Mouse (Mus musculus): ENCODE results near the gene Tbcd. TPM values are rescaled to one million over a fixed set of nuclear protein-coding genes. Genes with fewer than 3 reads are reported as not detected.

Tbcd gene
- polyA plus RNA-seq, 1 experiment = 111 TPM

DNA sequence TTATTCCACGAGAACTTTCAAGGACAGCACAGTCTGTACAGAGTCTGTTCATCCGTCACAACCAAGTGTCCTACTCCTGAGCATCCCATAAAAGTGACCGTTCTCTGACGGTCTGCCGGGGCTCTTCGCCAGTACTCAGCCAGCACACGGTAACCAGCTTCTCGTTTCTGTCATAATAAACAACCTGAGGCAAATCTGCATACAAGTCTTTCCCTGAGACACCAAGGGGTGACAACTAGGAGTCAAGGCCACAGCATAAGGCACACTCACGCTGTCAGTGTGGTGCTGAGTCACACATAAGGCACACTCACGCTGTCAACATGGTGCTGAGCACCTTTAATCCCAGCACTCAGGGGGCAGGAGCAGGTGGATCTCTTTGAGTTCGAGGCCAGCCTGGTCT, 198.9 kb downstream of the Tbcd start:
- no peaks in the 10 kb centered on the region for H3K27me3 ChIP-seq (ENCODE audit: control insufficient read depth, insufficient read depth, insufficient read length)
- no peak for TF ChIP-seq USF1 (IDR thresholded peaks at IDR 0.05; ENCODE audit: low read depth)
- TF ChIP-seq MYOG (IDR thresholded peaks at IDR 0.05; ENCODE audit: control insufficient read depth in 1 of 3, insufficient read depth in 1 of 3, insufficient read length in 2 of 3, low read depth in 2 of 3) = no peak
- TF ChIP-seq MAX (IDR thresholded peaks at IDR 0.05; ENCODE audit: low read depth) = no peak
- no peak for TF ChIP-seq CEBPB (IDR thresholded peaks at IDR 0.05; ENCODE audit: insufficient read depth, poor library complexity, severe bottlenecking)
- no peak for TF ChIP-seq SRF (IDR thresholded peaks at IDR 0.05; ENCODE audit: control insufficient read depth, insufficient read length, low read depth)
- TF ChIP-seq POLR2A (IDR thresholded peaks at IDR 0.05; ENCODE audit: insufficient read length, low read depth) = no peak
- TF ChIP-seq MYOD1 (IDR thresholded peaks at IDR 0.05; ENCODE audit: control insufficient read depth in 1 of 3, insufficient read length in 2 of 3, low read depth in 2 of 3) = no peak
- TF ChIP-seq E2F4 (IDR thresholded peaks at IDR 0.05; ENCODE audit: insufficient read depth) = no peak
- TF ChIP-seq TCF3 (IDR thresholded peaks at IDR 0.05; ENCODE audit: insufficient read length, low read depth) = no peak
- TF ChIP-seq POLR2AphosphoS2 (IDR thresholded peaks at IDR 0.05; ENCODE audit: insufficient read length, low read depth) = no peak
- no peaks in the 10 kb centered on the region for H3K36me3 ChIP-seq (ENCODE audit: control insufficient read depth, insufficient read depth)
- H3K4me2 ChIP-seq (ENCODE audit: low read depth) = no peak overlapping the region
- no peak overlapping the region for H3ac ChIP-seq (ENCODE audit: control insufficient read depth, insufficient read length)
- no peaks in the 10 kb centered on the region for H3K79me2 ChIP-seq (ENCODE audit: control insufficient read depth, insufficient read depth)
- no peak overlapping the region for H3K4me3 ChIP-seq

DNA sequence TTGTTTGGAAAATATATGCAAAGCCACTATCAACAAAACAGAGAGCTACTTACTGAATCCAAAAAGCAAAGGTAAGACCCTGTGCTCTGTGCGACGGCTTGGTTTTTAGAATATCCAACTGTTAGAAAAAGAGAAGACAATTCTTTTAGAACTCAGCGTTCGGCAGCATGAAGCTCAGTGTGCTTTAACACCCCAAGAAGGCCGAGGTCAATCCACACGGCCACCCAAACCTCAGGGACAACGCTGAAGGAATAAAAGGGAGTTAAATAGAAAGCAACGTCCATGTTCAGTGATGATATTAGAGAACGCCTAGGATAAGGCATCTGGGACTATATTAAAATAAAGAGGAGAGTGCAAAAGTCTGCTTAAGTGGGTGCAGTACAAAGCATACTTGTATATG, 199.8 kb downstream of the Tbcd start:
- H3K36me3 ChIP-seq (ENCODE audit: control insufficient read depth, insufficient read depth) = no peaks in the 10 kb centered on the region
- H3K4me2 ChIP-seq (ENCODE audit: low read depth) = peak overlapping the region; percentile 70
- H3ac ChIP-seq (ENCODE audit: control insufficient read depth, insufficient read length) = no peak overlapping the region
- no peaks in the 10 kb centered on the region for H3K79me2 ChIP-seq (ENCODE audit: control insufficient read depth, insufficient read depth)
- no peaks in the 10 kb centered on the region for H3K27me3 ChIP-seq (ENCODE audit: control insufficient read depth, insufficient read depth, insufficient read length)
- no peak overlapping the region for H3K4me3 ChIP-seq
- TF ChIP-seq CEBPB (IDR thresholded peaks at IDR 0.05; ENCODE audit: insufficient read depth, poor library complexity, severe bottlenecking) (no peak), POLR2AphosphoS2 (IDR thresholded peaks at IDR 0.05; ENCODE audit: insufficient read length, low read depth) (no peak), MAX (IDR thresholded peaks at IDR 0.05; ENCODE audit: low read depth) (no peak), USF1 (IDR thresholded peaks at IDR 0.05; ENCODE audit: low read depth) (no peak), SRF (IDR thresholded peaks at IDR 0.05; ENCODE audit: control insufficient read depth, insufficient read length, low read depth) (no peak), TCF3 (IDR thresholded peaks at IDR 0.05; ENCODE audit: insufficient read length, low read depth) (no peak), REST (IDR thresholded peaks at IDR 0.05; ENCODE audit: insufficient read depth, insufficient read length) (no peak), MYOD1 (IDR thresholded peaks at IDR 0.05; ENCODE audit: control insufficient read depth in 1 of 3, insufficient read length in 2 of 3, low read depth in 2 of 3) (no peak), POLR2A (IDR thresholded peaks at IDR 0.05; ENCODE audit: insufficient read length, low read depth) (no peak), MYOG (IDR thresholded peaks at IDR 0.05; ENCODE audit: control insufficient read depth in 1 of 3, insufficient read depth in 1 of 3, insufficient read length in 2 of 3, low read depth in 2 of 3) (no peak), E2F4 (IDR thresholded peaks at IDR 0.05; ENCODE audit: insufficient read depth) (no peak), TCF12 (IDR thresholded peaks at IDR 0.05; ENCODE audit: insufficient read depth, poor library complexity, severe bottlenecking) (no peak)

DNA sequence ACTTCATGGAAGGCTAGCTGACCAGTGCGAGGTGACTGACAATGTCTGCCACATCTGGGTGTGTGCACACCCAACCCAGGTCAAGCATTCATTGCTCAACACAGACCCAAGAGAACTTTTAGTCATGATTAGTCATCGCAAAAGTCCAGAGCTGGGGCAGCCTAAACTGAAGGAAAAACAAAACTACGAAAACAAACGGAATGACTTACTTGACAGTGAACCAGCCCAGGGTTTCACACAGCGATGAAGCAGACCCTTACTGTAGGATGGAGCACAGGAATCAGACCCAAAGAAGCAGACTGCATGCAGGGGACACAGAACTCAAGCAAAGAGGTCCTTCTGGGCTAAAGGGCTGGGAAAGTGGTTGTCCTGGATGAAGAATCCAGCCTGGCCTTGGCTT, 200.2 kb downstream of the Tbcd start:
- H3K27me3 ChIP-seq (ENCODE audit: control insufficient read depth, insufficient read depth, insufficient read length) = no peaks in the 10 kb centered on the region
- peak overlapping the region; percentile 70 for H3K4me2 ChIP-seq (ENCODE audit: low read depth)
- H3K79me2 ChIP-seq (ENCODE audit: control insufficient read depth, insufficient read depth) = no peaks in the 10 kb centered on the region
- peak; percentile 97 for TF ChIP-seq CEBPB (IDR thresholded peaks at IDR 0.05; ENCODE audit: insufficient read depth, poor library complexity, severe bottlenecking)
- TF ChIP-seq POLR2A (IDR thresholded peaks at IDR 0.05; ENCODE audit: insufficient read length, low read depth) = no peak
- TF ChIP-seq POLR2AphosphoS2 (IDR thresholded peaks at IDR 0.05; ENCODE audit: insufficient read length, low read depth) = no peak
- no peak overlapping the region for H3ac ChIP-seq (ENCODE audit: control insufficient read depth, insufficient read length)
- no peak overlapping the region for H3K4me3 ChIP-seq
- H3K36me3 ChIP-seq (ENCODE audit: control insufficient read depth, insufficient read depth) = no peaks in the 10 kb centered on the region

DNA sequence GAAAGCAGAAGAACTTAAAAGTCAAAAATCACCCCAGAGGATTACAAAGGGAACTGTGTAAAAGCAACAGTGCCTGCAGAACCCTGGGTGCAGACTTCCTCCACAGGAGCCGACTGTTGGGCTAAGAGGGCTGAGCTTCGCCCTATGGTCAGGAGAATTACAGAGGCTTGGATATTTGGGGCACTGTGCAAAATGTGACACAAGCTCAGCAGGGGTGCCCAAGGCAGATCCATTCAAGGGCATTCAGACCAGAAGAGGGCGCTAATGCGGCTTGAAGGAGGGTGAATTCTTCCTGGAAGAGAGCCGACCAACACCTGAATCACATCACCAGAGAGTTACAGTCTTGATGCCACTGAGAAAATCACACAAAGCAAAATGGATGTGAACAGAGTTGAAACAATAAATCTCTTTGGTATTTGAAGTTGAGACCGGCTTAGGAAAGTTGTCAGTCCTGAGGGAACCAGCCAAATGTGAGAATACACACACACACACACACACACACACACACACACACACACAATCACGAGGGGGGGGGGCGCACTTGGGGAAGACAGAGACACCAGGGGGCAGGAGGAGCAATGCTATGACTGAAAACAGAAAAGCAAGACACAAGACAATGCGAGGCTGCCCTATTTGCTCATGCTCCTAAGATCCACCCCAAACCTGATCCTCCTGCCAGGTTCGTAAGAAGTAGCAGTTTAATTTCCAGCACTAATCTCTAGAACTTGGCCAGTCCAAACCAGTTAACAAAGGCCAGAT, 201.0 kb downstream of the Tbcd start:
- Histone ChIP-seq H3K4me2 (ENCODE audit: low read depth) (peak overlapping the region; percentile 70), H3K4me3 (no peak overlapping the region), H3K36me3 (ENCODE audit: control insufficient read depth, insufficient read depth) (no peaks in the 10 kb centered on the region), H3K27me3 (ENCODE audit: control insufficient read depth, insufficient read depth, insufficient read length) (no peaks in the 10 kb centered on the region), H3ac (ENCODE audit: control insufficient read depth, insufficient read length) (no peak overlapping the region), H3K79me2 (ENCODE audit: control insufficient read depth, insufficient read depth) (no peaks in the 10 kb centered on the region)
- TF ChIP-seq USF1 (IDR thresholded peaks at IDR 0.05; ENCODE audit: low read depth) = no peak
- no peak for TF ChIP-seq MYOD1 (IDR thresholded peaks at IDR 0.05; ENCODE audit: control insufficient read depth in 1 of 3, insufficient read length in 2 of 3, low read depth in 2 of 3)
- no peak for TF ChIP-seq MAX (IDR thresholded peaks at IDR 0.05; ENCODE audit: low read depth)
- no peak for TF ChIP-seq POLR2A (IDR thresholded peaks at IDR 0.05; ENCODE audit: insufficient read length, low read depth)
- TF ChIP-seq E2F4 (IDR thresholded peaks at IDR 0.05; ENCODE audit: insufficient read depth) = no peak
- no peak for TF ChIP-seq SRF (IDR thresholded peaks at IDR 0.05; ENCODE audit: control insufficient read depth, insufficient read length, low read depth)

DNA sequence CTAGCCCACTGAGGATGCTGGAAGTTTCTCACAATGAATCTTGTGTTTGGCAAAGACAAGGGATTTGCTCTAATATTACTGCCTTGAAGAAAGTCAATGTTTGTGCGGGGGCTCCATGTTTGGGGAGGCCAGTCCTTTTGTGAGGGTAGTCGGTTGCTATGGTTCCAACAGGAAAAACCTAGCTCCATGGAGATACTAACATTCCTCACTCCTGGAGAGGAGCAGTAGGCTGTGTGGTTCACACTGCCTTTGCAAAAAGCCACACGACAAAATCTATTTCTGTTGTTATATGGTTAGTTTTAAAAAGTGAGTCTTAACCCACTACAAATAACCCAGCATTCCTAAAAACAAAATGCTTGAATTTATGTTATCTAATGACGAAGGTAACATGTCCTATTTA, 201.9 kb downstream of the Tbcd start:
- Histone ChIP-seq H3K36me3 (ENCODE audit: control insufficient read depth, insufficient read depth) (no peaks in the 10 kb centered on the region), H3K27me3 (ENCODE audit: control insufficient read depth, insufficient read depth, insufficient read length) (no peaks in the 10 kb centered on the region), H3K4me2 (ENCODE audit: low read depth) (no peak overlapping the region), H3ac (ENCODE audit: control insufficient read depth, insufficient read length) (no peak overlapping the region), H3K79me2 (ENCODE audit: control insufficient read depth, insufficient read depth) (no peaks in the 10 kb centered on the region), H3K4me3 (no peak overlapping the region)
- TF ChIP-seq USF1 (IDR thresholded peaks at IDR 0.05; ENCODE audit: low read depth) (no peak), REST (IDR thresholded peaks at IDR 0.05; ENCODE audit: insufficient read depth, insufficient read length) (no peak), POLR2A (IDR thresholded peaks at IDR 0.05; ENCODE audit: insufficient read length, low read depth) (no peak), POLR2AphosphoS2 (IDR thresholded peaks at IDR 0.05; ENCODE audit: insufficient read length, low read depth) (no peak), TCF3 (IDR thresholded peaks at IDR 0.05; ENCODE audit: insufficient read length, low read depth) (no peak), CEBPB (IDR thresholded peaks at IDR 0.05; ENCODE audit: insufficient read depth, poor library complexity, severe bottlenecking) (no peak), MAX (IDR thresholded peaks at IDR 0.05; ENCODE audit: low read depth) (no peak), E2F4 (IDR thresholded peaks at IDR 0.05; ENCODE audit: insufficient read depth) (no peak), MYOG (IDR thresholded peaks at IDR 0.05; ENCODE audit: control insufficient read depth in 1 of 3, insufficient read depth in 1 of 3, insufficient read length in 2 of 3, low read depth in 2 of 3) (no peak), MYOD1 (IDR thresholded peaks at IDR 0.05; ENCODE audit: control insufficient read depth in 1 of 3, insufficient read length in 2 of 3, low read depth in 2 of 3) (no peak), SRF (IDR thresholded peaks at IDR 0.05; ENCODE audit: control insufficient read depth, insufficient read length, low read depth) (no peak), TCF12 (IDR thresholded peaks at IDR 0.05; ENCODE audit: insufficient read depth, poor library complexity, severe bottlenecking) (no peak)
